Mouse (Mus musculus) forebrain, embryonic 12.5 days (tissue): ENCODE results near the gene Mcat. TPM values are rescaled to one million over a fixed set of nuclear protein-coding genes. Genes with fewer than 3 reads are reported as not detected.

Experiments
- ATAC-seq: fragments of 200-750 bp; cut with Nextera tagmentation; 2 replicates; pipeline ENCODE4 v1.8.0; 2017; ENCODE audit warnings: moderate TSS enrichment; ENCODE audit not compliant: low FRiP score
- H3K27ac ChIP-seq: fragments of 300-500 bp; sonication (generic); 2 replicates; pipeline ENCODE4 v1.5.1; 2016; ENCODE audit warnings: mild to moderate bottlenecking
- H3K27me3 ChIP-seq: fragments of 300-500 bp; sonication (generic); 2 replicates; pipeline ENCODE4 v1.6.1; 2016; ENCODE audit warnings: mild to moderate bottlenecking
- H3K36me3 ChIP-seq: fragments of 300-500 bp; sonication (generic); replicated peaks from 2 replicates; pipeline ENCODE4 v1.6.1; 2016; ENCODE audit warnings: mild to moderate bottlenecking
- H3K4me1 ChIP-seq: fragments of 300-500 bp; sonication (generic); 2 replicates; pipeline ENCODE4 v1.6.1; 2016
- H3K4me2 ChIP-seq: fragments of 300-500 bp; sonication (generic); 2 replicates; pipeline ENCODE4 v1.6.1; 2016; ENCODE audit warnings: mild to moderate bottlenecking, moderate library complexity
- H3K4me3 ChIP-seq: fragments of 300-500 bp; sonication (generic); replicated peaks from 2 replicates; pipeline ENCODE4 v1.5.1; 2016; ENCODE audit warnings: mild to moderate bottlenecking
- H3K9ac ChIP-seq: fragments of 300-500 bp; sonication (generic); 2 replicates; pipeline ENCODE4 v1.6.1; 2016; ENCODE audit warnings: mild to moderate bottlenecking
- H3K9me3 ChIP-seq: fragments of 300-500 bp; sonication (generic); 2 replicates; pipeline ENCODE4 v1.6.1; 2016
- WGBS: fragments of 180-500 bp; shearing (Covaris S2); methylation state at CpG from one replicate; pipeline ENCODE4 v1.1.7; 2016; 5-methylcytosine and 5-hydroxymethylcytosine counted together
- polyA plus RNA-seq: library from polyadenylated mRNA; unstranded; fragments of >200 nt; fragmentation: Nextera tagmentation; extraction: Ambion mirVana; gene quantifications from 2 replicates; pipeline ENCODE4 v1.2.1, GENCODE M21; 2016

Gene Mcat
- polyA plus RNA-seq, 1 experiment from 2014 or later: 38.8 TPM

- Histone ChIP-seq H3K4me1 (peaks cover 14% of the 10 kb centered on the region), H3K27ac (peak overlapping the region; percentile 96), H3K9ac (peak overlapping the region; percentile 94), H3K4me3 (peak overlapping the region; percentile 90), H3K27me3 (0 out of 2 replicates have a peak, but pooled peaks cover 11% of the 10 kb centered on the region), H3K9me3 (no peaks in the 10 kb centered on the region), H3K4me2 (peak overlapping the region; percentile 88), H3K36me3 (peaks cover 23% of the 10 kb centered on the region)
- WGBS: under 1% methylated on average over 74 of the region's 74 CpGs
- peak; percentile 93 for ATAC-seq
Measured at GRCm38 (mm10) chr15:83555161-83555974, 8.2 kb downstream of the Mcat start.

GRCm38 (mm10) chr15:83553831-83554230 lies 9.8 kb downstream of the Mcat start:
- ATAC-seq: no peak
- peaks cover 38% of the 10 kb centered on the region for H3K36me3 ChIP-seq
- 0 out of 2 replicates have a peak, but pooled peaks cover 11% of the 10 kb centered on the region for H3K27me3 ChIP-seq
- H3K4me2 ChIP-seq: no peak overlapping the region
- no peaks in the 10 kb centered on the region for H3K9me3 ChIP-seq
- peaks cover 14% of the 10 kb centered on the region for H3K4me1 ChIP-seq
- H3K9ac ChIP-seq: no peak overlapping the region
- no peak overlapping the region for H3K4me3 ChIP-seq
- no peak overlapping the region for H3K27ac ChIP-seq

- H3K9ac ChIP-seq: no peak overlapping the region
- H3K36me3 ChIP-seq: peaks cover 75% of the 10 kb centered on the region
- no peaks in the 10 kb centered on the region for H3K27me3 ChIP-seq
- 92% methylated on average over 2 of the region's 2 CpGs for WGBS
- H3K4me2 ChIP-seq: no peak overlapping the region
- peaks cover 9% of the 10 kb centered on the region for H3K4me1 ChIP-seq
- no peak overlapping the region for H3K27ac ChIP-seq
- ATAC-seq: no peak
- no peak overlapping the region for H3K4me3 ChIP-seq
- H3K9me3 ChIP-seq: no peaks in the 10 kb centered on the region
Measured at GRCm38 (mm10) chr15:83550137-83550536, 13.4 kb downstream of the Mcat start.

GRCm38 (mm10) chr15:83547144-83547543 lies 16.4 kb downstream of the Mcat start:
- H3K4me1 ChIP-seq: no peaks in the 10 kb centered on the region
- H3K4me2 ChIP-seq: no peak overlapping the region
- H3K36me3 ChIP-seq: peaks cover 74% of the 10 kb centered on the region
- H3K27me3 ChIP-seq: no peaks in the 10 kb centered on the region
- H3K27ac ChIP-seq: no peak overlapping the region
- WGBS: 91% methylated on average over 8 of the region's 8 CpGs
- no peak for ATAC-seq
- no peak overlapping the region for H3K4me3 ChIP-seq
- H3K9me3 ChIP-seq: no peaks in the 10 kb centered on the region
- H3K9ac ChIP-seq: no peak overlapping the region

- WGBS: 93% methylated on average over 7 of the region's 7 CpGs
Measured at GRCm38 (mm10) chr15:83546029-83546428, 17.6 kb downstream of the Mcat start.

GRCm38 (mm10) chr15:83541647-83542287 lies 21.8 kb downstream of the Mcat start:
- no peak overlapping the region for H3K4me2 ChIP-seq
- H3K36me3 ChIP-seq: peaks cover 20% of the 10 kb centered on the region
- H3K27me3 ChIP-seq: no peaks in the 10 kb centered on the region
- H3K27ac ChIP-seq: no peak overlapping the region
- no peak overlapping the region for H3K4me3 ChIP-seq
- no peak for ATAC-seq
- H3K9ac ChIP-seq: no peak overlapping the region
- H3K4me1 ChIP-seq: no peaks in the 10 kb centered on the region
- 87% methylated on average over 9 of the region's 9 CpGs for WGBS
- H3K9me3 ChIP-seq: no peaks in the 10 kb centered on the region

More at GRCm38 (mm10) chr15:83546029-83546428, 17.6 kb downstream of the Mcat start:
- peaks cover 63% of the 10 kb centered on the region for H3K36me3 ChIP-seq
- no peaks in the 10 kb centered on the region for H3K27me3 ChIP-seq
- H3K4me3 ChIP-seq: no peak overlapping the region
- no peak for ATAC-seq
- H3K4me2 ChIP-seq: no peak overlapping the region
- no peak overlapping the region for H3K27ac ChIP-seq
- no peak overlapping the region for H3K9ac ChIP-seq
- H3K9me3 ChIP-seq: no peaks in the 10 kb centered on the region
- H3K4me1 ChIP-seq: no peaks in the 10 kb centered on the region

- no peak overlapping the region for H3K27ac ChIP-seq
- H3K4me1 ChIP-seq: no peaks in the 10 kb centered on the region
- ATAC-seq: no peak
- no peaks in the 10 kb centered on the region for H3K9me3 ChIP-seq
- H3K9ac ChIP-seq: no peak overlapping the region
- H3K27me3 ChIP-seq: no peaks in the 10 kb centered on the region
- H3K36me3 ChIP-seq: 0 out of 2 replicates have a peak, but pooled peaks cover 1% of the 10 kb centered on the region
- WGBS: 82% methylated on average over 4 of the region's 4 CpGs
- no peak overlapping the region for H3K4me2 ChIP-seq
- no peak overlapping the region for H3K4me3 ChIP-seq
Measured at GRCm38 (mm10) chr15:83539905-83540304, 23.7 kb downstream of the Mcat start.

- 96% methylated on average over 2 of the region's 2 CpGs for WGBS
Measured at GRCm38 (mm10) chr15:83538855-83539254, 24.7 kb downstream of the Mcat start.

GRCm38 (mm10) chr15:83535890-83536231 lies 27.7 kb downstream of the Mcat start:
- 96% methylated on average over 6 of the region's 6 CpGs for whole genome bisulfite sequencing
- H3K9ac ChIP-seq: no peak overlapping the region
- H3K4me2 ChIP-seq: no peak overlapping the region
- no peaks in the 10 kb centered on the region for H3K36me3 ChIP-seq
- ATAC-seq: no peak
- H3K4me3 ChIP-seq: no peak overlapping the region
- H3K4me1 ChIP-seq: no peaks in the 10 kb centered on the region
- H3K27ac ChIP-seq: no peak overlapping the region
- H3K9me3 ChIP-seq: no peaks in the 10 kb centered on the region
- H3K27me3 ChIP-seq: 0 out of 2 replicates have a peak, but pooled peaks cover under 1% of the 10 kb centered on the region

More at GRCm38 (mm10) chr15:83538855-83539254, 24.7 kb downstream of the Mcat start:
- Histone ChIP-seq H3K4me3 (no peak overlapping the region), H3K4me2 (no peak overlapping the region), H3K27me3 (no peaks in the 10 kb centered on the region), H3K9ac (no peak overlapping the region), H3K36me3 (no peaks in the 10 kb centered on the region), H3K4me1 (no peaks in the 10 kb centered on the region), H3K27ac (no peak overlapping the region), H3K9me3 (no peaks in the 10 kb centered on the region)
- no peak for ATAC-seq

- H3K27me3 ChIP-seq: 0 out of 2 replicates have a peak, but pooled peaks cover 5% of the 10 kb centered on the region
- H3K36me3 ChIP-seq: no peaks in the 10 kb centered on the region
- no peak overlapping the region for H3K27ac ChIP-seq
- WGBS: 82% methylated on average over 17 of the region's 17 CpGs
- ATAC-seq: no peak
- no peaks in the 10 kb centered on the region for H3K9me3 ChIP-seq
- H3K4me3 ChIP-seq: no peak overlapping the region
- H3K9ac ChIP-seq: no peak overlapping the region
- H3K4me1 ChIP-seq: no peaks in the 10 kb centered on the region
- H3K4me2 ChIP-seq: no peak overlapping the region
Measured at GRCm38 (mm10) chr15:83534960-83535889, 28.4 kb downstream of the Mcat start.

- ATAC-seq: no peak
- Histone ChIP-seq H3K36me3 (no peaks in the 10 kb centered on the region), H3K4me1 (no peaks in the 10 kb centered on the region), H3K4me3 (no peak overlapping the region), H3K9me3 (no peaks in the 10 kb centered on the region), H3K27ac (no peak overlapping the region), H3K4me2 (no peak overlapping the region), H3K9ac (no peak overlapping the region), H3K27me3 (peaks cover 27% of the 10 kb centered on the region)
- 75% methylated on average over 7 of the region's 7 CpGs for WGBS
Measured at GRCm38 (mm10) chr15:83532606-83533005, 31.0 kb downstream of the Mcat start.

- no peak overlapping the region for H3K4me2 ChIP-seq
- no peak for ATAC-seq
- no peaks in the 10 kb centered on the region for H3K36me3 ChIP-seq
- WGBS: 85% methylated on average over 4 of the region's 5 CpGs
- peaks cover 4% of the 10 kb centered on the region for H3K4me1 ChIP-seq
- peaks cover 33% of the 10 kb centered on the region for H3K27me3 ChIP-seq
- H3K27ac ChIP-seq: no peak overlapping the region
- no peak overlapping the region for H3K4me3 ChIP-seq
- H3K9ac ChIP-seq: no peak overlapping the region
- no peaks in the 10 kb centered on the region for H3K9me3 ChIP-seq
Measured at GRCm38 (mm10) chr15:83531961-83532469, 31.6 kb downstream of the Mcat start.
